Mouse (Mus musculus) liver, adult 2 months (tissue): ENCODE measurements at regions not wholly inside any gene's neighbourhood (a gene's known extent, or its start where the extent isn't known, plus 50 kb on each side); places are given as distances from the start of the nearest gene placed in this dataset.

Source experiments
- DNase-seq: peaks from one replicate; pipeline ENCODE4 v3.0.0-alpha.2; 2011; ENCODE audit warnings: low read depth, low spot score; ENCODE audit errors: extremely low read depth
- H3K27ac ChIP-seq: fragments of 200-500 bp; replicated peaks from 2 replicates; pipeline ENCODE4 v1.5.1; 2012; ENCODE audit warnings: low read depth, mild to moderate bottlenecking, control low read depth, inconsistent platforms, low read length; ENCODE audit not compliant: insufficient read depth
- H3K27me3 ChIP-seq: fragments of 200-500 bp; 2 replicates; pipeline ENCODE4 v1.6.1; 2012; ENCODE audit warnings: mild to moderate bottlenecking, moderate library complexity, low read length, inconsistent platforms; ENCODE audit not compliant: control insufficient read depth, insufficient read depth
- H3K36me3 ChIP-seq: fragments of 200-500 bp; 2 replicates; pipeline ENCODE4 v1.6.1; 2012; ENCODE audit warnings: low read length, inconsistent platforms; ENCODE audit not compliant: control insufficient read depth, insufficient read depth
- H3K4me1 ChIP-seq: fragments of 200-500 bp; 2 replicates; pipeline ENCODE4 v1.6.1; 2011; ENCODE audit warnings: low read length; ENCODE audit not compliant: control insufficient read depth, insufficient read depth
- H3K4me3 ChIP-seq: fragments of 200-500 bp; 2 replicates; pipeline ENCODE4 v1.5.1; 2011; ENCODE audit warnings: low read depth, mild to moderate bottlenecking, control low read depth, low read length, moderate library complexity; ENCODE audit not compliant: insufficient read depth
- H3K79me2 ChIP-seq: fragments of 200-500 bp; 2 replicates; pipeline ENCODE4 v1.6.1; 2012; ENCODE audit warnings: inconsistent platforms, mild to moderate bottlenecking, low read length, moderate library complexity; ENCODE audit not compliant: control insufficient read depth, insufficient read depth
- H3K9ac ChIP-seq: fragments of 200-500 bp; 2 replicates; pipeline ENCODE4 v1.6.1; 2012; ENCODE audit warnings: low read depth, mild to moderate bottlenecking, control low read depth, inconsistent platforms, low read length
- CTCF ChIP-seq: fragments of 200-500 bp; IDR thresholded peaks from 2 replicates; pipeline ENCODE4 v1.5.1; 2011; ENCODE audit warnings: low read depth, low read length, control low read depth
- POLR2A ChIP-seq: fragments of 200-500 bp; IDR thresholded peaks from 2 replicates; pipeline ENCODE4 v1.6.1; 2011; ENCODE audit warnings: low read length, control low read depth; ENCODE audit not compliant: insufficient read depth; ENCODE audit errors: extremely low read depth
- WGBS: fragments of 180-500 bp; shearing (Covaris S2); methylation state at CpG from one replicate; pipeline ENCODE4 v1.1.7; 2018; 5-methylcytosine and 5-hydroxymethylcytosine counted together

GRCm38 (mm10) chr19:56034552-56034951, 252.4 kb upstream of the Habp2 start:
- TF ChIP-seq CTCF: no peak
- TF ChIP-seq POLR2A: no peak
- no peaks in the 10 kb centered on the region; the same call in 1 of the 2 replicates for H3K27me3 ChIP-seq
- H3K79me2 ChIP-seq: no peaks in the 10 kb centered on the region
- no peak for DNase-seq
- no peak overlapping the region for H3K27ac ChIP-seq
- no peaks in the 10 kb centered on the region for H3K36me3 ChIP-seq
- H3K9ac ChIP-seq: no peak overlapping the region
- H3K4me1 ChIP-seq: no peaks in the 10 kb centered on the region
- 73% methylated on average over 4 of the region's 4 CpGs for WGBS
- H3K4me3 ChIP-seq: no peak overlapping the region

DNA sequence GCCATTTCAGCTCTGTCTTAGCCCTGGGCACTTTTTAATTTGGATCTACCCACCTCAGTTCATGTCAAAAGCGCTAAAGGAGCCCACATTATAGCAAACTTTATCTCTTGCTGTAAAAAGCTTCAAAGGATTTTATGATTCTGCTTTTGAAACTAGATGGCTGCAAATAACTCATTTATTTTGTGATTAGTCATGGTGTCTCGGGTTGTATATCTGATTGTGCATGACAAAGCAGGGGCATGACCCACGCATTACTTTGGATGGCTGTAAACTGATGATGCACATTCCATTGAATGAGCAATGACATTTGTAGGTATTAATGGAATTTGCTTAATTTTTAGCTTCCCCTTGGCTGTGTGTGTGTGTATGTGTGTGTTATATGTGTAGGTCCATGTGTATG, 249.4 kb upstream of the Habp2 start:
- no peaks in the 10 kb centered on the region for H3K36me3 ChIP-seq
- H3K27me3 ChIP-seq: no peaks in the 10 kb centered on the region; the same call in 1 of the 2 replicates
- H3K4me3 ChIP-seq: no peak overlapping the region
- H3K27ac ChIP-seq: no peak overlapping the region
- DNase-seq: no peak
- H3K79me2 ChIP-seq: no peaks in the 10 kb centered on the region
- H3K9ac ChIP-seq: no peak overlapping the region
- TF ChIP-seq POLR2A (no peak), CTCF (no peak)
- 95% methylated on average over 3 of the region's 3 CpGs for WGBS
- no peaks in the 10 kb centered on the region for H3K4me1 ChIP-seq

GRCm38 (mm10) chr19:56039091-56040004, 247.6 kb upstream of the Habp2 start:
- 87% methylated on average over 17 of the region's 17 CpGs for WGBS

GRCm38 (mm10) chr19:56041930-56042329, 245.0 kb upstream of the Habp2 start:
- H3K9ac ChIP-seq: no peak overlapping the region
- H3K27ac ChIP-seq: no peak overlapping the region
- H3K4me3 ChIP-seq: no peak overlapping the region

More at GRCm38 (mm10) chr19:56039091-56040004, 247.6 kb upstream of the Habp2 start:
- Histone ChIP-seq H3K36me3 (no peaks in the 10 kb centered on the region), H3K4me3 (no peak overlapping the region), H3K27ac (no peak overlapping the region), H3K79me2 (no peaks in the 10 kb centered on the region), H3K9ac (no peak overlapping the region), H3K27me3 (no peaks in the 10 kb centered on the region; the same call in 1 of the 2 replicates), H3K4me1 (no peaks in the 10 kb centered on the region)
- no peak for TF ChIP-seq CTCF
- TF ChIP-seq POLR2A: no peak
- no peak for DNase-seq

DNA sequence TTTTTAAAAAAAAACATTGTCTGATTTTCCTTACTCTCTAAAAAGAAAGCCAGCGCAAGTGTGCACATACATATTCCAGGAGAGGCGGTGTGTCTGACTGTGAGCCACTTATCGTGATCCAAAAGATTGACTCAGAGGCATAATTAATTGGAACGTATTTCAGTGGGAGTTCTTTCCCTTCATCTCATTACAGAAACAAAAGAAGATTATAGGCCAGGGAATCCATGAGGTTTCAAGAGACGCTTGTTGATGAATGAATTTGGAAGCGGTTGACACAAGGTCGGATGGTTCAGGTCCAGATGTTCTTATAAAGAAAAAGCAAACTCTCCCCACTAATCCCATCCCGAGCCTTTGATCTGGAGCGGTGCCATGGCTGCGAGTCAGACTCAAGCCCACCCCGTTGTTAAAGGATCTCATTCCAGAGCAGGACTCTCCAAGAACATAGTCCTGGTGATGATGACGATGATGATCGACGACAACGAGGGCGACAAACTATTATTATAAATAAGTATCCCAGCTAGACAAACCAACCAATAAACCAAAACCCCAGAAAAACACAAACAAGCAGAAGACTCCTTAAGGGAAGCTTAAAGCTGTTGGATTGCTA, 240.1 kb upstream of the Habp2 start:
- Histone ChIP-seq H3K79me2 (no peaks in the 10 kb centered on the region), H3K27ac (no peak overlapping the region), H3K27me3 (no peaks in the 10 kb centered on the region), H3K4me3 (no peak overlapping the region), H3K36me3 (no peaks in the 10 kb centered on the region), H3K4me1 (no peaks in the 10 kb centered on the region), H3K9ac (no peak overlapping the region)
- WGBS: 91% methylated on average over 16 of the region's 16 CpGs
- DNase-seq: no peak
- TF ChIP-seq POLR2A (no peak), CTCF (no peak)

More at GRCm38 (mm10) chr19:56041930-56042329, 245.0 kb upstream of the Habp2 start:
- H3K79me2 ChIP-seq: no peaks in the 10 kb centered on the region
- no peaks in the 10 kb centered on the region for H3K27me3 ChIP-seq
- WGBS: 87% methylated on average over 3 of the region's 3 CpGs
- DNase-seq: no peak
- H3K4me1 ChIP-seq: no peaks in the 10 kb centered on the region
- H3K36me3 ChIP-seq: no peaks in the 10 kb centered on the region
- TF ChIP-seq POLR2A (no peak), CTCF (no peak)
